Mouse (Mus musculus) small intestine, adult 2 months (tissue): ENCODE results near the gene Rcsd1.

Experiments
- CTCF ChIP-seq: fragments of 200-500 bp; IDR thresholded peaks from 2 replicates; pipeline ENCODE4 v1.5.1; 2012; ENCODE audit warnings: low read depth, mild to moderate bottlenecking, control low read depth, inconsistent platforms, low read length, moderate library complexity, mixed read lengths; ENCODE audit not compliant: insufficient replicate concordance, insufficient read length; ENCODE audit errors: extremely low read depth
- POLR2A ChIP-seq: fragments of 200-500 bp; IDR thresholded peaks from 2 replicates; pipeline ENCODE4 v1.6.1; 2012; ENCODE audit warnings: low read depth, mild to moderate bottlenecking, control low read depth, inconsistent platforms, low read length, moderate library complexity

DNA sequence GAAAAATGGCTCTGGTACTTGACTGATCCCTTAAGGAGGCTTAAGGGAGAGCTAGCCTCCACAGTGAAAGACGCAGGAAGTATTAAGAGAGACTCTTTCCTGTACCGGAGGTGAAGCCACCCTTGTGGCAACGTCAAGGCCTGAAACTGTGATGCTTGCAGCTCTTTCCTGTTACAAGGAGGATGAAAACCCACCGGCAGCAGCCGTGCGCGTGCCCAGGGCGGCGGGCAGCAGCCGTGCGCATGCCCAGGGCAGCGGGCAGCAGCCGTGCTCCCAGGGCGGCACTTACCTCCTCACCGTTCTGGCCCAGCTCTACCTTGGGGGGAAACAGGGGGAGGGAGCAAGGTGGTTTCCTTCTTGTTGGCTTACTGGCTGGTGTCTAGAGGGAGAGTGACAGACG is 46.3 kb downstream of the Rcsd1 start:
- TF ChIP-seq POLR2A (no peak), CTCF (no peak)
